Mouse (Mus musculus) heart, embryonic 16.5 days (tissue): ENCODE data around the gene Fbxo34. TPM values are rescaled to one million over a fixed set of nuclear protein-coding genes. Genes with fewer than 3 reads are reported as not detected.

Experiments used
- ATAC-seq: fragments of 200-750 bp; cut with Nextera tagmentation; replicated peaks from 2 replicates; pipeline ENCODE4 v1.8.0; 2017; ENCODE audit warnings: moderate number of reproducible peaks; ENCODE audit not compliant: insufficient read depth, low FRiP score; ENCODE audit errors: extremely low read depth
- H3K27ac ChIP-seq: fragments of 300-500 bp; sonication (generic); 2 replicates; pipeline ENCODE4 v1.5.1; 2014; ENCODE audit warnings: mild to moderate bottlenecking, low read length, control low read depth, moderate library complexity
- H3K27me3 ChIP-seq: fragments of 300-500 bp; sonication (generic); 2 replicates; pipeline ENCODE4 v1.6.1; 2014; ENCODE audit warnings: low read length, mixed read lengths; ENCODE audit not compliant: control insufficient read depth, insufficient read depth
- H3K36me3 ChIP-seq: fragments of 300-500 bp; sonication (generic); 2 replicates; pipeline ENCODE4 v1.6.1; 2014; ENCODE audit not compliant: control insufficient read depth, insufficient read depth
- H3K4me1 ChIP-seq: fragments of 300-500 bp; sonication (generic); 2 replicates; pipeline ENCODE4 v1.6.1; 2014; ENCODE audit warnings: low read length, mixed read lengths; ENCODE audit not compliant: control insufficient read depth, insufficient read depth
- H3K4me2 ChIP-seq: fragments of 300-500 bp; sonication (generic); 2 replicates; pipeline ENCODE4 v1.6.1; 2014; ENCODE audit warnings: low read depth, mild to moderate bottlenecking, control low read depth, low read length
- H3K4me3 ChIP-seq: fragments of 300-500 bp; sonication (generic); 2 replicates; pipeline ENCODE4 v1.5.1; 2014; ENCODE audit warnings: mild to moderate bottlenecking, control low read depth, low read length
- H3K9ac ChIP-seq: fragments of 300-500 bp; sonication (generic); 2 replicates; pipeline ENCODE4 v1.6.1; 2014; ENCODE audit warnings: low read length, control low read depth
- H3K9me3 ChIP-seq: fragments of 300-500 bp; sonication (generic); replicated peaks from 2 replicates; pipeline ENCODE4 v1.6.1; 2016; ENCODE audit warnings: low read length; ENCODE audit not compliant: control insufficient read depth
- WGBS: fragments of 180-500 bp; shearing (Covaris S2); extraction: QIAGEN DNeasy Blood & Tissue Kit; methylation state at CpG from one replicate; pipeline ENCODE4 v1.1.7; 2014; 5-methylcytosine and 5-hydroxymethylcytosine counted together
- polyA plus RNA-seq: library from polyadenylated mRNA; unstranded; fragments of >200 nt; fragmentation: Nextera tagmentation; extraction: Ambion mirVana; gene quantifications from 2 replicates; pipeline ENCODE4 v1.2.1, GENCODE M21; 2015

Gene Fbxo34
- polyA plus RNA-seq, 1 experiment from 2014 or later: 16.7 TPM

GRCm38 (mm10) chr14:47504036-47504435 is 53.8 kb downstream of the Fbxo34 start:
- Histone ChIP-seq H3K27ac (no peak overlapping the region), H3K27me3 (no peaks in the 10 kb centered on the region), H3K9me3 (no peaks in the 10 kb centered on the region), H3K4me3 (no peak overlapping the region), H3K9ac (no peak overlapping the region), H3K36me3 (no peaks in the 10 kb centered on the region), H3K4me2 (no peak overlapping the region), H3K4me1 (no peaks in the 10 kb centered on the region)
- 71% methylated on average over 3 of the region's 3 CpGs for WGBS
- ATAC-seq: no peak

- 93% methylated on average over 5 of the region's 5 CpGs for WGBS
- Histone ChIP-seq H3K36me3 (no peaks in the 10 kb centered on the region), H3K4me1 (no peaks in the 10 kb centered on the region), H3K4me3 (no peak overlapping the region), H3K9me3 (no peaks in the 10 kb centered on the region), H3K9ac (no peak overlapping the region), H3K27ac (no peak overlapping the region), H3K4me2 (no peak overlapping the region), H3K27me3 (no peaks in the 10 kb centered on the region)
- ATAC-seq: no peak
Measured at GRCm38 (mm10) chr14:47506676-47507075, 56.5 kb downstream of the Fbxo34 start.

DNA sequence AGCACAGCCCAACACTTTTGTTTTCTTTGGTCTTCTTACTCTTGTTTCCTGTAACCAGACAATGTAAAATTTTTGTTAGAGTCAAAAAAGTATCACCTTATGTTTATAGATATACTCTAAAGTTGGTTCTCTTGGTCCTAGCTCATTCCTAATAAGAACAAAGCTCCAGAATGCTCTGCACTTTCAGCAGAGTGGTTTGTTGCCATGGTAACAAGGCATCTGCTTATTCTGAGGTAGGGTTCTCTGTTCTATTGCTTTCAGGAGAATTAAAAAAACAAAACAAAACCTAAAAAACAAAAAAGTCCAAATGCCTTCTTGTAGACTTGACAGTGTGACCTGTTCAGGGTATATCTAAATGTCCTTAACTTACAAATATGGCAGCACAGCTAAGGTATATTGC is 57.8 kb downstream of the Fbxo34 start:
- H3K27ac ChIP-seq: no peak overlapping the region
- 0 out of 2 replicates have a peak, but pooled peaks cover 3% of the 10 kb centered on the region for H3K4me1 ChIP-seq
- H3K27me3 ChIP-seq: no peaks in the 10 kb centered on the region
- no peaks in the 10 kb centered on the region for H3K9me3 ChIP-seq
- H3K4me2 ChIP-seq: no peak overlapping the region
- H3K4me3 ChIP-seq: no peak overlapping the region
- no peak overlapping the region for H3K9ac ChIP-seq
- no peak for ATAC-seq
- H3K36me3 ChIP-seq: no peaks in the 10 kb centered on the region

DNA sequence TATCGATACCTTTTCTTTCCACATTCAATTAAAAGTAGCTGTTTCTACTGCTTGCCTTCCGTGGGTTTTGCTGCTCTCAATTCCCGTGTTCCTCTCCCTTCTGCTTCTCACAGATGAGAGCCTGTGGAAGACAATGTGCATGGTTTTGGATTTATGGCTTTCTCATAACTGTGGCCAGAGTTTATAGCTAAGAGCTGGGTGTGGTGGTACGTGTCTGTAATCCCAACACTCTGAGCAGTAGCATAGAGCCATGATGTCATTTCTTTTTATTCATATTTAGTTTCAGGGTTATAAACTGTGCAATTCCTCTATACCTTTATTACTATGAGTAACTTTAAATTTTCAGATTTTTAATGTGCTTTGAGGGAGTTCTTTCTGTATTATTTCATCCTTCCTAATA is 60.0 kb downstream of the Fbxo34 start:
- no peak for ATAC-seq
- no peak overlapping the region for H3K4me3 ChIP-seq
- no peaks in the 10 kb centered on the region for H3K36me3 ChIP-seq
- no peak overlapping the region for H3K27ac ChIP-seq
- 77% methylated on average over 4 of the region's 4 CpGs for WGBS
- no peak overlapping the region for H3K4me2 ChIP-seq
- no peak overlapping the region for H3K9ac ChIP-seq
- no peaks in the 10 kb centered on the region for H3K27me3 ChIP-seq
- no peaks in the 10 kb centered on the region for H3K9me3 ChIP-seq
- peaks cover 9% of the 10 kb centered on the region for H3K4me1 ChIP-seq

GRCm38 (mm10) chr14:47513606-47514005 is 63.4 kb downstream of the Fbxo34 start:
- no peaks in the 10 kb centered on the region for H3K9me3 ChIP-seq
- no peak overlapping the region for H3K27ac ChIP-seq
- no peak overlapping the region for H3K4me2 ChIP-seq
- no peak overlapping the region for H3K9ac ChIP-seq
- no peak for ATAC-seq
- peaks cover 14% of the 10 kb centered on the region for H3K4me1 ChIP-seq
- no peak overlapping the region for H3K4me3 ChIP-seq
- no peaks in the 10 kb centered on the region for H3K27me3 ChIP-seq
- no peaks in the 10 kb centered on the region for H3K36me3 ChIP-seq
- WGBS: 93% methylated on average over 3 of the region's 3 CpGs

DNA sequence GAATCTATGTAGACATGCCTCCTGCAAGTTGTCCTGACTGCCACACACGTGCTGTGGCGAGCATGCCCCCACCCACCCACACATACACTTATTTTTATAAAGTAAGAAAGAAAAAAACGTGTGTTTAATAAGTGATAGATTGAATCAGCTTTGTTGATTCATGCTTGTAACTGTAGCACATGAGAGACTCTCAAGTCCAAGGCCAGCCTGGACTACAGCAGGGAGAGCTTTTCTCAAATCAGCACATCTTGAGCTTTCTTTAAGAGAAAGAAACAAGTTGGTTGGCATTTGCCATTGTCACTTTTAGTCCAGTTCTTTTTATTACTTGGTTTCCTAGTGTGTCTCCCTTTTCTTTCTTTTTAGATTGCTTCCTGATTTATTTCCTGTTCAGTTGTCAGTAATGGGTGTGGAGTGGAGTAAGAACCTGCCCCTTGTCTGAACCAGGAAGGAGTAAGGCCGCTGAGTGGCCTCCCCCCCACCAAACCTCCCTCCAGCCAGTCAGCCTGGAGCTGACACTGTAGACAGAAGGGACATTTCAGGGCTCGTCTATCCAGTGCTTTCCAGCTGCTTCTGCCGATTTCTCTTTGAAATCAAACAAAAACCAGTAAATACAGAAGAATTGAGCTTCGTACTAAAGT is 64.7 kb downstream of the Fbxo34 start:
- WGBS: 45% methylated on average over 7 of the region's 7 CpGs
- no peaks in the 10 kb centered on the region for H3K9me3 ChIP-seq
- no peak overlapping the region for H3K4me3 ChIP-seq
- H3K4me2 ChIP-seq: no peak overlapping the region
- H3K27ac ChIP-seq: peak overlapping the region; percentile 56
- ATAC-seq: 0 out of 2 replicates have a peak, but pooled peaks have one; percentile 63
- no peaks in the 10 kb centered on the region for H3K27me3 ChIP-seq
- no peaks in the 10 kb centered on the region for H3K36me3 ChIP-seq
- H3K9ac ChIP-seq: no peak overlapping the region
- peaks cover 15% of the 10 kb centered on the region for H3K4me1 ChIP-seq

DNA sequence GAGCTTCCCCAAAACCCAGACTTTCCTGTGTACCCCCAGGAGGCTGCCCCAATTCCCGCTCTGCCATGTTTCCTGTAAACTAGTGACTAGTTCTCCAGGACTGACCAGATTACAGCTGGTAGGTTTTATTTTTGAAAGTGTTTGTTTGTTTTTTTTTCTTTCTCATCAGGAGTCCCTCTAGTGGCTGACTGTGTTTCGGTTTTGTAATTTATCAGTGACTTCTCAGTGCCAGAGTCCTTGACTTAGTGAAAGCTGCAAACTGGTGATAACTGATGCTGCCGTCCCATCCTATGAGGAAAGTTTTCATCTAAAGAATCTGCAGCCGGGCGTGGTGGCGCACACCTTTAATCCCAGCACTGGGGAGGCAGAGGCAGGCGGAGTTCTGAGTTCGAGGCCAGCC is 65.4 kb downstream of the Fbxo34 start:
- 74% methylated on average over 8 of the region's 8 CpGs for WGBS
- H3K9ac ChIP-seq: no peak overlapping the region
- H3K36me3 ChIP-seq: no peaks in the 10 kb centered on the region
- H3K4me2 ChIP-seq: no peak overlapping the region
- ATAC-seq: no peak
- H3K4me1 ChIP-seq: peaks cover 15% of the 10 kb centered on the region
- H3K27me3 ChIP-seq: no peaks in the 10 kb centered on the region
- peak overlapping the region; percentile 56; the same call in 1 of the 2 replicates for H3K27ac ChIP-seq
- H3K4me3 ChIP-seq: no peak overlapping the region
- H3K9me3 ChIP-seq: no peaks in the 10 kb centered on the region

- Histone ChIP-seq H3K27ac (no peak overlapping the region), H3K27me3 (no peaks in the 10 kb centered on the region), H3K9ac (no peak overlapping the region), H3K9me3 (no peaks in the 10 kb centered on the region), H3K4me2 (no peak overlapping the region), H3K4me1 (peaks cover 15% of the 10 kb centered on the region), H3K36me3 (no peaks in the 10 kb centered on the region), H3K4me3 (no peak overlapping the region)
- ATAC-seq: no peak
- 77% methylated on average over 6 of the region's 6 CpGs for WGBS
Measured at GRCm38 (mm10) chr14:47516755-47517154, 66.5 kb downstream of the Fbxo34 start.

DNA sequence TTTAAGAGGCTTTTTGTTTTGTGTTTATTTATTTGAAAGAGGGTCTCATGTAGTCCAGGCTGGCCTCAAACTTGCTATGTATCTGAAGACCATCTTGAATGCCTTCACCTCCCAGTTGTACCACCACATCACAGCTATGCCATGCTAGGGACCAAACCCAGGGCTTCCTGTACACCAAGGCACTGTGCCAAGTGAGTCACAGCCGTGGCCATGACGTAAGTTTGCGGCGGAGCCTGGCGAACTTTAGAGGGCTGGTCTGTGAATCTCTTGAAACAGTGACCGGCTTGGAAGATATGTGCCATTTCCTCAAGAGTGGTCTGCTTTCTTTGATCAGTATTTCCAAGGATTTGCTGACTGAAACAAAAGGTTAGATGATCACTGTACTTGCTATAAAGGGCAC is 68.4 kb downstream of the Fbxo34 start:
- no peaks in the 10 kb centered on the region for H3K9me3 ChIP-seq
- H3K4me2 ChIP-seq: no peak overlapping the region
- H3K9ac ChIP-seq: no peak overlapping the region
- no peak overlapping the region for H3K4me3 ChIP-seq
- no peaks in the 10 kb centered on the region for H3K36me3 ChIP-seq
- H3K27me3 ChIP-seq: no peaks in the 10 kb centered on the region
- 67% methylated on average over 6 of the region's 6 CpGs for WGBS
- H3K4me1 ChIP-seq: peaks cover 17% of the 10 kb centered on the region
- ATAC-seq: no peak
- no peak overlapping the region for H3K27ac ChIP-seq
